Mouse (Mus musculus) urinary bladder, postnatal 25 days (tissue): ENCODE measurements around the gene Cd68.
A peak's percentile ranks its signal among the peaks of the same experiment; 100 is the strongest.
"Not testable (repeated sequence)": the region's sequence is repeated elsewhere in the genome, so short reads cannot be mapped to it uniquely, and the experiment has no call there.

Experiments
- DNase-seq: peaks from one replicate; pipeline ENCODE4 v3.0.0; 2022; ENCODE audit warnings: low spot score

Cd68 gene

DNA sequence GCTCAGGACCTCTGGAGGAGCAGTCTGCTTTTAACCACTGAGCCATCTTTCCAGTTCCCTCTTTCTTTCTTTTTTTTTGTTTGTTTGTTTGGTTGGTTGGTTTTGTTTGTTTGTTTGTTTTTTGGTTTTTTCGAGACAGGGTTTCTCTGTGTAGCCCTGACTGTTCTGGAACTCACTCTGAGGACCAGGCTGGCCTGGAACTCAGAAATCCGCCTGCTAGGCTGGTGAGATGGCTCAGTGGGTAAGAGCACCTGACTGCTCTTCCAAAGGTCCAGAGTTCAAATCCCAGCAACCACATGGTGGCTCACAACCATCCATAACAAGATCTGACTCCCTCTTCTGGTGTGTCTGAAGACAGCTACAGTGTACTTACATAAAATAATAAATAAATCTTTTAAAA lies 41.6 kb downstream of the Cd68 start:
- DNase-seq = not testable (repeated sequence)

DNA sequence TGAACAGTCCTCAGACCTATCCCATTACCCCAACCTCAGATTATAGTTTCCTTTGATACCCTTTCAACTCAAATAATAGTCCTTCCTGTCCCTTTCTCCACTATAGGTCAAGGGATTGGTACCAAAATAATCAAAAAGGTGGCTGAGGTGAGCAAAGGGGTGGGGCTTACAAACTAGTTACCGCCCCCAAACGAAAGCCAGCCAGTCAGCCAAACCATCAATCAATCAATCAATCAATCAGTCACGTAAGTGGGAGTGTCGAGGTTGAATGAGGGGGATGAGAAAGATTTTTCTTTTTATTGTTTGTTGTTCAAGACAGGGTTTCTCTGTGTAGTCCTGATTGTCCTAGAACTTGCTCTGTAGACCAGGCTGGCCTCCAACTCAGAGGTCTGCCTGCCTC lies 42.9 kb downstream of the Cd68 start:
- DNase-seq = no peak

DNA sequence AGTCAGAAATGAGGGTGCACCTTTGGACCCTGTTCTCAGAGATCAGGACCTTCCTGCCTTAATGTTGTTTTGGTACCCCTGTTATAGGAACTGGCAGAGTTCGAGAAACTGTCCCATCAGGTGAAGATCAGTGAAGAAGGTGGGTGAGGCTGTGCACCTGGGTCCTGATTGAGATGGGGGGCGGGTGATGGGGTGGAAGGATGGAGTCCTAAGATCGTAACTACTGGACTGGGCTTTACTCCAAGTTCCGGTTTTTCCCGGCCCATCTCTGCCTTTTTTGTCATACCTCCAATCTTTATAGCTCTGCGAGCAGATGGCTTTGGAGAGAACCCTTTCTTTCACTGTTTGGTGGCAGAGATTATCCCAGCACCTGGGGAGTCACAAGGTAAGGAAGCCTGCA lies 43.5 kb downstream of the Cd68 start:
- no peak for DNase-seq

DNA sequence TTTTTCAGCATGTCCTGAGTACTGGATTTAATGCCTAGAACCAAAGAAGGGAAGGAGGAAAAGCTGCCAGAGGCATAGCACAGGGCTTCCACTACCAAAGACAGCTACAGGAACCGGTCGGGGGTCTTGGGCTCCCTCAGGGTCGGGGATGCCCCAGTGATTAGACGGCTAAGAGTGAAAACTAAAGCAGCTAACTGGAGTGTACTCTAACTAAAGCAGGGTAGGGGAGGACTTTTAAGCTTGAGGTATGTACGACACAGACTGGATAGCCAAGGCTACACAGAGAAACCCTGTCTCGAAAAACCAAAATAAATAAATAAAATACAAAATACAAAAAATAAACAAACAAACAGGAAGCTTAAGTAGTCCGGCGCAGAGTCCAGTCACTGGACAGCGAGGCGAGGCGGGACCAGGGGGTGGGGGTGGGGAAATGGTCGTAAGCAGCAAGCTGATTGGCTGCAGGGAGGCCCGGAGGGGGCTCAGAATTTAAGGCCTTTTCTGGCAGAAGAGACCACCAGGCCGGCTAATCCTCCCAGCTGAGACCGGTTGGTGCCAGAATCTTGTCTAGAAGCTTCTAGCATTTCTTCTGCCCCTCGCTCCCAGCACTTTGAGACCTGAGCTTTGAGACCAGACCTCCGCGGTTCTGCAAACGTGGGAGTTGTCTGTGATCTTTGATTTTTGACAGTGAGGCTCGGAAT lies 44.2 kb downstream of the Cd68 start, which contains the start of gene Sat2:
TSS of gene Sat2 (plus strand) at position 454 of the 698 bp plus-strand sequence.
- peak; percentile 34 for DNase-seq

DNA sequence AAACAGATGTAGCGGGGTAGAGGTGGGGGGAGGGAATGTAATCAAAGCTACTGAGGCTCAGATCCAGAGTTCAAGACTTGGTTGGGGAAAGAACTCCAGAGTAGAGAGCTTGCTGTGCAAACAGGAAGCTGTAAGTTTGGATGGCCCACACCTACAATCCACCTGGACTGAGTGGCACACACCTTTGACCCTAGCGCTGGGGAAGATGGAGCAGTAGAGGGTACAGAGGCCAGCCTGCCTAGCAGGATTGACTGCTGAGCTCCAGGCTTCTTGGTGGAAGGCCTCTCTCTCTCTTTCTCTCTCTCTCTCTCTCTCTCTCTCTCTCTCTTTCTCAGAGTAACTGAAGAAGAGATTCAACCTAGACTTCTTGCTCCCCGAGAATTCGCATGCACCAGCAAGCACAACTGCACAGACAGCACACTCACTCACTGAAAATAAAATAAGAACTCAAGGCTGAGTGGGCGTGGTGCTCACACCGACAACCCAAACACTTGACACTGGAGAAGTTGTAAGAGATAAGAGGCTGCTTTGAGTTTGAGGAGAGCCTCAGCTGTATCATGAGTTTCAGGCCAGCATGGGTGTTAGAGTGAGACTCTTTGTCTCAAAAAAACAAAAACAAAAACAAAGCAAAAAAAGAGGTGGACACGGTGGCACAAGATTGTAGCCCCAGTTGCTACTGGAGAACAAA lies 45.4 kb downstream of the Cd68 start:
- DNase-seq = no peak

DNA sequence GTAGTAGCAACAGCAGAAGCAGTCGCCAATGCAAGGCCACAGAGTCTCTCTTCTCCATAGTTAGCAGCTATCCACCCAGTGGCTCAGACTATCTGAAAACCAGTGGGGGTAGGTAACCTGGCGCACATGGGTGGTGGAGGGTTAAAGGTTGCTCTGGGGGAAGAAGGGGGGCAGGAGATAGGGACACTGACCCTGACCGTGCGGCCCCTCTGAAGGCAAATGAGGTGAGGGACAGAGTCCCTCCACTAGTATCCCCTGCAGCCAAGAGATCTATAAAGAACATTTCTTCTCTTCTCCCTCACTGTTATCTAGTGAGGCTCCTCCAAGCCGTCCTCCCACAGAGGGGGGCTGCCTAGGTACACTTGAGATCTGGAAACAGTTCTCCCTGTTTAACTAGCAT lies 48.1 kb downstream of the Cd68 start, which contains the start of gene Shbg:
TSS of gene Shbg (minus strand) at position 101 of the 400 bp plus-strand sequence.
- DNase-seq = no peak

DNA sequence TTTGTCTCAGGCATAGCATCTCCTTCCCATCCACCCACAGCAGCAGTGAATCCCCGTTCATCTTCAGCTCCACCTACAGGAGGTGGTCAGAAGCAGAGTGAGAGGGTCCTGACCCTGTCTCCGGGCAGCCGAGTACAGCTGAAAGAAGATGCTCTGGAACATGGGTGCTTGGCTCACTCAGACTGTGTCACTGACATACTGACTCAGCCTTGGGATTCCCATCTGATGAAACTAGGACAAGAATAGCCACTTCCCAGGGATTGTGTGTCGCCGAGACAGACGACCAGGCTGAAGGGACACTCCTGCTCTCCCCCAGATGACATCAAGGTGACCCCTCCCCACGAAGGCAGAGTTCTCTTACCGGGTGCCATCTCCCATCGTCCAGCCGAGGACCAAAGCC lies 49.2 kb downstream of the Cd68 start:
- DNase-seq = no peak

DNA sequence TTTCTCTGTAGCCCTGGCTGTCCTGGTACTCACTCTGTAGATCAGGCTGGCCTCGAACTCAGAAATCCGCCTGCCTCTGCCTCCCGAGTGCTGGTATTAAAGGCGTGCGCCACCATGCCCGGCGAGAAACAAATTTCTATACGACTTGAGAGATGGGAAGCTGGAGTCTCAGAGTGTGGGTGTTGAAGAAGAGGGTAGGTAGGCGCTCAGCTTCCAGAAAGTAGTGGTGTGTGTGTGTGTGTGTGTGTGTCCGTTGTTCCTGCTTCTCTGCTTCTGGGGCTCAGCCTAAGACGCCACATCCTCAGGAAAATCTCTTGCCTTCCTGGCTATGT lies 51.7 kb downstream of the Cd68 start:
- not testable (repeated sequence) for DNase-seq
